Mouse (Mus musculus): ENCODE measurements around the gene Epn1.
"Not testable (repeated sequence)": the region's sequence is repeated elsewhere in the genome, so short reads cannot be mapped to it uniquely, and the experiment has no call there.

Gene Epn1

DNA sequence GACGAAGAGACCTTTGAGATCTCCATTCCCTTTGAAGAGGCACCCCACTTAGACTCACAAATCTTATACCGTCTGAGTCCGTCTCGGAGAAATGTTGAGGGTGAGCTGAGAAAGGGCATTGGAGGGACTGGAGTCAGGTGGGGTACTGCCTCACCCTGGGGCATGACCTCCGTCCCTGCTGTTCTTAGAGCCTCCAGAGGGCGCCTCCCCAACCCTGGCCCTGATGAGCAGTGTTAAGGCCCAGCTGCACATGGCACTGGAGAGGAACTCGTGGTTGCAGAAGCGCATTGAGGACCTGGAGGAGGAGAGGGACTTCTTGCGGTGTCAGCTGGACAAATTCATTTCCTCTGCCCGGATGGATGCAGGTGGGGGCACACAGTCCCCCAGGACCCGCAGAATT is 22.2 kb upstream of the Epn1 start:
- no peak for DNase-seq (ENCODE audit: extremely low read depth, low read depth, low spot score)

- no peak for DNase-seq (ENCODE audit: extremely low read depth, low read depth, low spot score)
These were observed 21.4 kb upstream of the Epn1 start for GRCm38 (mm10) chr7:5058631-5059030.

DNA sequence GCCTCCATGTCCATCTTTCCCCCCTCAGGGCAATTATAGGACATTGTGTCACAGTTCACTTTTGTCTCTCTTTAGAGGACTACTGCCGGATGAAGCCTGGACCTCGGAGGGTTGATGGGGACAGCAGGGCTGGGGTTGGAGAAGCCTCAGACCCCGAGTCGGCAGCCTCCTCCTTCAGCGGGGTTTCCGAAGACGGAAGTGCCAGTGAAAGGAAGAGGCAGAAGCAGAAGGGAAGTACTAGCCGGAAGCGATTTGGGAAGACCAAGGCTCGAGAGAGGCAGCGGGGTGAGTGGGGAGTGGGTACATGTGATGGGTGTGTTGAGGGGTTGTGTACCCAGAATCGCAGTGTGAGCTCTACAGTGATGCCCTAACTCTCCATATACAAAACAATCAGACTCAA is 20.6 kb upstream of the Epn1 start:
- no peak for DNase-seq (ENCODE audit: extremely low read depth, low read depth, low spot score)

GRCm38 (mm10) chr7:5060239-5060731 is 19.8 kb upstream of the Epn1 start:
- no peak for DNase-seq (ENCODE audit: extremely low read depth, low read depth, low spot score)

- peak; percentile 68 for DNase-seq (ENCODE audit: extremely low read depth, low read depth, low spot score)
These were observed 18.9 kb upstream of the Epn1 start for GRCm38 (mm10) chr7:5060944-5061773.

GRCm38 (mm10) chr7:5061774-5062359 is 18.2 kb upstream of the Epn1 start, which contains the start of gene U2af2:
TSS of gene U2af2 (plus strand) at chr7:5062143.
- DNase-seq (ENCODE audit: extremely low read depth, low read depth, low spot score) = peak; percentile 36

DNA sequence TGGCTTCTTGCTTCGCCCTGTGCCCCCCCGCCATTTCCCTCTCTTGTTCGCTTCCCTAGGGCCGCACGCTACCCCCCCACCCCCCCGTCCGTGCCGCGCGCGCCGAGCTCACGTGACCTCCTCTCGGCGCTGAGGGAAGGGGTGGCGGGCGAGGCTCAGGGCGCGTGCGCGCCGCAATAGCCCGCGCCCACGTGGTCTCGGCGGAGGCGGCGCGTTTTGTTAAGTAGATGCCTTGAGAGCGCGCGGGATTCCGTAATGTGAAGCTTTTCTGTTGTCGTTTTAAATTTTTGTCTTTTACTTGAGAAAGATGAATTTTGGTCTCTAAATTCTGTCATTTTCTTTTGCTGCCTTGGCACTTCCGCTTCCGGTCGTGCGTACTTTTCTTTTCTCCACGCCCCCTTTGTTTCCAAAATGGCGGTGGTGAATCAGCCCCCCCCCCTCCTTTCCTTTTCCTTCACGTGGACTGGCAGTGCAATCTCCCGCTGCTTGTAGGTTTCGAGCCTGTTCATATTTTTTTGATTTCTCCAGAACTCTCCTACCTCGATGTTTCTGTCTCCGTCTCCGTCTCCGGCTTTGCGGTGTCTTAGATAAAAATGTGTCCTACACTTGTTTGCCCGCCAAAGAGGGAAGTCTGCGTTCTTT is 17.6 kb upstream of the Epn1 start:
- no peak for DNase-seq (ENCODE audit: extremely low read depth, low read depth, low spot score)

- no peak for DNase-seq (ENCODE audit: extremely low read depth, low read depth, low spot score)
These were observed 15.1 kb upstream of the Epn1 start for GRCm38 (mm10) chr7:5064886-5065285.

DNA sequence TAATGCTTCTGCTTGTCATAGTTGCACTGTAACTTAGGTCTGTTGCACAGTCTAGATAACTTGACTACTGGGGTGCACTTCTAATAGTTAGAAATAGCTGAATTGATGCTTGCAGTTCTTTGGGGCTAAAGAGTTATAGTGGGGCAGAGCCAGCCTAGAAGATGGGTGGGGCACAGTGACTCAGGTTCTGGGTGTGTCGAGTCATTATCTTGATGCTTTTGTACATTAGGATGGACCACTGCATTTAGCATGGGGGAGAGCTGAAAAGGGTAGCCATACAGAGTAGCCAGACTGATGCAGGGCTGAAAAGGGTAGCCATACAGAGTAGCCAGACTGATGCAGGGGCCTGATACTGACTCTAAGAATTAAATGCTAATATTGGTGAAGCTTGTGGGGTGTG is 6.4 kb upstream of the Epn1 start:
- DNase-seq (ENCODE audit: extremely low read depth, low read depth, low spot score) = no peak

DNA sequence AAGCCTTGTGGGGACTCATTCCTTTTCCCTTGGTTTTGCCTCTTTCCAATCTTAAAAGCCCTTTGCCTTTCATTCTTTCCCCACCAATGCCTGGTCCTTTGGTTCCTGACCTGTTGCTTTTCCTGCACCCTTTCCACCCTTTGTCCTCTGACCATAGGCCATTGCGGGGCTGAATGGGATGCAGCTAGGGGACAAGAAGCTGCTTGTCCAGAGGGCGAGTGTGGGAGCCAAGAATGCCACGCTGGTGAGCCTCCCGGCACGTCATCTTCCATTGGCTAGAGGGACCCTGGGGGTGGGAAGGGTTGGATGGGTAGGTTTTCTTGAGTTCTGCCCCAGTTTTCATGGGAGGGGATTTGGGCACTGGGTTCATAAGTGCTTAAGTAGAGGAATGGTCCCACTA is 5.1 kb upstream of the Epn1 start:
- DNase-seq (ENCODE audit: extremely low read depth, low read depth, low spot score) = no peak

DNA sequence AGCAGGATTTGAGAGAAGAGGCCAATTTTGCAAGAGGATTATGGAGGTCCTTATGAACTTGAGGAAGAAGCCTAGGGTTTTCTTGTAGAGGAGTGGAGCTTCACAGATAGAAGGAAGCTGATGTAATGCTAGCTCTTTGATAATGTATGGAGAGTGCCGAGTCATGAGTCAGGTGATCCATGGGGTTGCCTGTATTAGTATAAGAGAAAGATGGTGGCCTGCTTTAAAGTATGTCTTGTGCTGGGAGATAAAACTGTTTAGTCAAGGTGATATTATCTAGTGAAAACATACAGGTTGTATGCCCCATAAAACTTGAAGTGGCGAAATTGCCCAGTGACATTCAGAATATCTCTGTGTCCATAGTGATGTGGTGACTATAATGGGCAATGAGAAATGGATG is 3.1 kb upstream of the Epn1 start:
- DNase-seq (ENCODE audit: extremely low read depth, low read depth, low spot score) = no peak

GRCm38 (mm10) chr7:5079365-5080009 is 548 bp upstream of the Epn1 start:
- not testable (repeated sequence) for DNase-seq (ENCODE audit: extremely low read depth, low read depth, low spot score)

- DNase-seq (ENCODE audit: extremely low read depth, low read depth, low spot score) = no peak
These were observed 780 bp downstream of the Epn1 start for GRCm38 (mm10) chr7:5080815-5081214.

- no peak for DNase-seq (ENCODE audit: extremely low read depth, low read depth, low spot score)
These were observed 1.2 kb downstream of the Epn1 start for GRCm38 (mm10) chr7:5081241-5081640.

DNA sequence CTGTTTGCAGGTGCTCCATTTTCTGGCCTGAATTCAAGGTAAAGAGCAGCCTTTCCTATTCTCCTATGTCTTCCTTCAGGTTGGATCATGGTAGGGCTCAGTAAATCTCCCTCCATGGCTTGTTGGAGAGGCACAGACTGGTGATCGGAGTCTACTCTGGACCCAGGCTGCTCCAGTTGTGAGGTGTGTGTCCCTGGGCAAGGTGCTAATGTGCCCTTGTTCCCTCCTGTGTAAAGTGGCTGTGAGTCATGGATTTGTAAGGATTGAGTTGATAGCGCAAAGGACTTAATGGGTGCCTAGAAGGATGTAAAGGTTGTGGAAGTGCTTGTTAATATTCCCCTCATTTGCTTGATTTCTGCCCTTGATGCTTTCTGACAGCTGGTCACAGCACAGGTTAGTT is 1.9 kb downstream of the Epn1 start:
- no peak for DNase-seq (ENCODE audit: extremely low read depth, low read depth, low spot score)

DNA sequence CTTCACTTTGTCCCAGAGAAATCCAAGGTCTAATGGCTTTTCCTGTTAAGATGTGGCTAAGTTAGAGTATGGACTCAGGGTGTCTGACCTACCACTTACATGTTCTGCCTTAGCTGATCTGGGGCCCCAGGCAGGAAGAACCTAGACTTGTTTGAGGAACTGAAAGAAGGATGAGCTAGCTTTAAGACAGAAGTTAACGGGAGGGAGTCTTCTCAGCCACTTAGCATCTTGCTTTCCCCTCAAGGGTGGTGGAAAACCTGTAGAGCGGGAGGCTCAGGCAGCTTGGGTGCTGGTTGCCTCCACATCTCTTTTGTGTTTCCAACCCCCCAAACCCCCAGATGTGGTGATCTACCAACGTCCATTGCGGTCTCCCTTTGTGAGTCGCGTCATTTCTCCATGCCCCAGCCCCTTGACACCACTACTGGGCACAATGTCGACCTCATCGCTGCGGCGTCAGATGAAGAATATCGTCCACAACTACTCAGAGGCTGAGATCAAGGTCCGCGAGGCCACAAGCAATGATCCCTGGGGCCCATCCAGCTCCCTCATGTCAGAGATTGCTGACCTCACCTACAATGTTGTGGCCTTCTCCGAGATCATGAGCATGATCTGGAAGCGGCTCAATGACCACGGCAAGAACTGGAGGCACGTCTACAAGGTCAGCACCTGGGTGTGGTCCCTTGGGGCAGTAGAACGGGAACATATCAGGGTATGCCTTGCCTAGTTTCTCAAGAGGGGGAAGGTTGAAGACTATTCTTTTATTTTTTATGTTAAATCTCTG is 3.5 kb downstream of the Epn1 start:
- DNase-seq (ENCODE audit: extremely low read depth, low read depth, low spot score) = no peak

- no peak for DNase-seq (ENCODE audit: extremely low read depth, low read depth, low spot score)
These were observed 5.5 kb downstream of the Epn1 start for GRCm38 (mm10) chr7:5085512-5085911.

DNA sequence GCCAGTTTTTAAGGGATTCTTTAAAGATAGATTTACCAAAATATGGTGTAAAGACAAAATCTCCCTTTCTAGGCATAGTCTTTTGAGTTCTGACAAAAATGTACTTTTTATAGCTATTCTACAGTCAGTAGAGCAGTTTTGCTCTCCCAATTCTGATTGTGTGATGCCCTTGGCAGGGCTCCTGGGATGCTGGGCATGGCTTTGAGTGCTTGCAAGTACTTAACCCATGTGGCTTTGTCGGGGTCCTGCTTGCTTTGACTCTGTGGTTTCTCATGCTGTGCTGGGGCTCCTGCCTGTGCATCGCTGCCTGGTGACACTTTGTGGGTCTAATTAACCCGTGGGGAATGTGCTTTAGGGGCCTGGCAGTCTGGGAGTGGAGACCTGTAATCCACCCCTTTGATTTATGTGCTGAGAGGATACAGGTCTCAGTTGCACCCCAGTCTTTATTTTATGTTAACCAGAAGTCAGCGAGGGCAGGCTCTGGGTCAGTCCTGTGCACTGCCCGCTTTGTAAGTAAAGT is 6.9 kb downstream of the Epn1 start:
- no peak for DNase-seq (ENCODE audit: extremely low read depth, low read depth, low spot score)

DNA sequence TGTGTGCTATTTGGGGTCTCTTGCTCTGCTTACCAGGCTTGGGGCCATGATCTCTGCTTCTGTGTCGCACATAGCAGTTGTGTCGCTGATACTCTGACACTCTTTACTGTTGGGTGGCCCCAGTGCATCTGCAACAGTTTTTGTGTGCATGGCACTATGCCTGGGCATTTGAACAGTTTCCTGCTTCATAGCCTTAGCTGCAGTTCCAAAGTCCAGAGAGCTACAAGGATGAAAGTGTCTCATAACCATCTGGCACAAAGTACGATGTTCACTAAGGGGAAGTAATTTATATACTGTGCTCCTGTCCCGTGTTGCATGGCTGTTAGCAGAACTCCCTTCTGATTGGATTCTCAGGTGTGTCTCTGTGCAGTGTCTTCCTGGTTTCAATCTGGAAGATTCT is 7.9 kb downstream of the Epn1 start:
- DNase-seq (ENCODE audit: extremely low read depth, low read depth, low spot score) = no peak

DNA sequence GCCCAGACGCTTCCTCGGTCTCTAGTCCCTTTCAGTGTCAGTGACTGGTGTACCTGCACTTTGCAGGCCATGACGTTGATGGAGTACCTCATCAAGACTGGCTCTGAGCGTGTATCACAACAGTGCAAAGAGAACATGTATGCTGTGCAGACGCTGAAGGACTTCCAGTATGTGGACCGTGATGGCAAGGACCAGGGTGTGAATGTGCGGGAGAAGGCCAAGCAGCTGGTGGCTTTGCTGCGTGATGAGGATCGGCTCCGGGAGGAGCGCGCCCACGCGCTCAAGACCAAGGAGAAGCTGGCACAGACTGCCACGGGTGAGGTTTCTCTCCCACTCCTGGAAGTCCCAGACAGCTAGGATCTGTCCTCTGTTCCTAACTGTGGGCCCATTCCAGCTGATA is 9.8 kb downstream of the Epn1 start:
- no peak for DNase-seq (ENCODE audit: extremely low read depth, low read depth, low spot score)
